Mouse (Mus musculus) inflammation-experienced regulatory T-cells (primary cell): Measurements from ENCODE around the gene Neil3. TPM values are rescaled to one million over a fixed set of nuclear protein-coding genes. Genes with fewer than 3 reads are reported as not detected.

Experiments
- polyA plus RNA-seq, 2 experiments: library from polyadenylated mRNA; unstranded; fragments of 100-300 nt; shearing (Covaris generic); gene quantifications; one replicate each; pipeline ENCODE4 v1.2.1; 2017

Gene Neil3
- polyA plus RNA-seq = 1 to 10 TPM in 1 of 2 experiments, under 1 TPM in 1; 0.52 to 1.4 TPM

DNA sequence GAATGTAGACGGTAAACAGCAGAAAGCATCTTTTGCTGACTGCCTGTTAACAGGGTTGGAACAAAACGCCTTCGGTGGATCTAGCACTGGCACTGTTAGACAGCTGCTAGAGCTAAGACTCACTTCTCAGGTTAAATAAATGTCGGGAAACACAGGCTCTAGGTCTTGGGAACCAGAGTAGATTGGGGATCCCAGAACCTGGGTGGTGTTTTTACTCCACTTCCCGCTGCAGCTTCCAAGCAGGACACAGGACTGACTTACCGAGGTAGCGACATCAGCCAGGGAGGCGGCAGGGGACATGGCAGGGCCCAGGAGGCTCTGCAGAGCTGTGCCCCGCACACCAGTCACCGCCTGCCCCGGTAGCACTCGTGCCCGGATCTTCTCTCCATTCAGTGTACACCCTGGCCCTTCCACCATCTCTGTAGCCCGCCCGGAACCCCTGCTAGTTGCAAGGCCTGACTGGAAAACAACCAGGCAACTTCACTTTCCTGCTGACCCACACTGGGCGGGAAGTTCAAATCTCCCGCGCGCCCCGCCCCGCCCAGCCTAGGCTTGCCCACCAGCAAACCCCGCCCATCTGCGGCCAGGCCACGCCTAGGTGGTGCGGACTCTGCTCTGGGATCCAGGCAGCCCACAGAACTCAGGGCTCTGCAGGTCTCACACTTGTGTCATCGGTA, at the start of gene Neil3:
Neil3 (minus strand) TSS at position 571 of the 677 bp plus-strand sequence.

Other genes starting within 250 kb of the Neil3 start
- 10 to 100 TPM; 30.7 to 43.8 TPM for gene Aga, start 127.3 kb downstream of the Neil3 start, polyA plus RNA-seq